10 mouse cellular contexts compared by ENCODE assay signal in genomic region chr7:131846066-131846905, GRCm38 (mm10).
DNase-seq lines count a peak whose midpoint lies in the region; ATAC-seq lines count a peak whose summit lies in the region.
"Had no signal": no experiment of that assay in that cellular context is flagged by ENCODE, and none has a peak within 500 bp of the region (broad histone marks: within the 10 kb centered on the region; RNA-seq: fewer than 3 reads in every experiment).

No protein-coding gene starts in this region.

- no peak for ATAC-seq in neural tube, embryonic 15.5 days (ENCODE audit: low FRiP score)
- no peak for ATAC-seq in hindbrain, embryonic 11.5 days (ENCODE audit: low FRiP score)
- peak; percentile 58; the same call in 1 of the 2 replicates for ATAC-seq in midbrain, embryonic 14.5 days (ENCODE audit: low FRiP score, low TSS enrichment)

- H3K27me3 ChIP-seq in neural tube, embryonic 15.5 days (replicated peaks) = 0 out of 2 replicates have a peak, but pooled peaks cover 7% of the 10 kb centered on the region
- H3K27me3 ChIP-seq in hindbrain, embryonic 11.5 days (ENCODE audit: control insufficient read depth, insufficient read depth, low read length) = 0 out of 2 replicates have a peak, but pooled peaks cover 2% of the 10 kb centered on the region
- peaks cover 6% of the 10 kb centered on the region; the same call in 1 of the 2 replicates for H3K27me3 ChIP-seq in midbrain, embryonic 14.5 days (ENCODE audit: control insufficient read depth, insufficient read depth, low read length)

- no peak overlapping the region for H3K4me2 ChIP-seq in neural tube, embryonic 15.5 days
- H3K4me2 ChIP-seq in hindbrain, embryonic 11.5 days (replicated peaks; ENCODE audit: low read depth, low read length) = no peak overlapping the region
- H3K4me2 ChIP-seq in midbrain, embryonic 14.5 days (ENCODE audit: low read length) = peak overlapping the region; percentile 17

- no peaks in the 10 kb centered on the region for H3K36me3 ChIP-seq in neural tube, embryonic 15.5 days
- no peaks in the 10 kb centered on the region for H3K36me3 ChIP-seq in hindbrain, embryonic 11.5 days (ENCODE audit: control insufficient read depth, insufficient read depth, low read length)
- H3K36me3 ChIP-seq in midbrain, embryonic 14.5 days (ENCODE audit: control insufficient read depth, insufficient read depth, low read length) = no peaks in the 10 kb centered on the region

- no peaks in the 10 kb centered on the region for H3K9me3 ChIP-seq in neural tube, embryonic 15.5 days (replicated peaks)
- H3K9me3 ChIP-seq in hindbrain, embryonic 11.5 days (ENCODE audit: control insufficient read depth, low read length) = no peaks in the 10 kb centered on the region
- H3K9me3 ChIP-seq in midbrain, embryonic 14.5 days (ENCODE audit: control insufficient read depth, low read length) = no peaks in the 10 kb centered on the region

- peak; percentile 17 for DNase-seq in neural tube, embryonic 10.5 days (ENCODE audit: extremely low spot score, low spot score)
- DNase-seq in hindbrain, embryonic 11.5 days (ENCODE audit: low spot score) = peak; percentile 54
- DNase-seq in midbrain, embryonic 14.5 days = peak; percentile 68
- DNase-seq in cerebellum, adult 11 months = no peak
- no peak for DNase-seq in adrenal gland, adult 18-20 months (ENCODE audit: low spot score in 2 of 2)
- no peak for DNase-seq in adrenal gland, postnatal 36 days
- DNase-seq in layer of hippocampus, postnatal 14 days (ENCODE audit: low spot score in 2 of 2) = no peak
- DNase-seq: heart, adult 18-20 months; lung, postnatal 4 days had no signal

- H3K9ac ChIP-seq in neural tube, embryonic 15.5 days (replicated peaks) = no peak overlapping the region
- H3K9ac ChIP-seq in hindbrain, embryonic 11.5 days (ENCODE audit: low read depth, low read length) = no peak overlapping the region
- H3K9ac ChIP-seq in midbrain, embryonic 14.5 days (replicated peaks; ENCODE audit: low read length) = 0 out of 2 replicates have a peak overlapping the region, but pooled peaks have one; percentile 6

- peaks cover 22% of the 10 kb centered on the region for H3K4me1 ChIP-seq in neural tube, embryonic 15.5 days
- 0 out of 2 replicates have a peak, but pooled peaks cover 2% of the 10 kb centered on the region for H3K4me1 ChIP-seq in hindbrain, embryonic 11.5 days (replicated peaks; ENCODE audit: control insufficient read depth, insufficient read depth, low read length)
- peaks cover 13% of the 10 kb centered on the region for H3K4me1 ChIP-seq in midbrain, embryonic 14.5 days (ENCODE audit: control insufficient read depth, insufficient read depth, low read length)

- 34% methylated on average over 20 of the region's 20 CpGs for WGBS in neural tube, embryonic 15.5 days
- 51% methylated on average over 20 of the region's 20 CpGs for WGBS in hindbrain, embryonic 11.5 days
- WGBS in midbrain, embryonic 14.5 days = 20% methylated on average over 20 of the region's 20 CpGs

- no peak overlapping the region for H3K4me3 ChIP-seq in neural tube, embryonic 15.5 days (replicated peaks)
- H3K4me3 ChIP-seq in hindbrain, embryonic 11.5 days (ENCODE audit: low read depth, low read length) = no peak overlapping the region
- H3K4me3 ChIP-seq in midbrain, embryonic 14.5 days (replicated peaks; ENCODE audit: low read depth, low read length) = no peak overlapping the region

- H3K27ac ChIP-seq in neural tube, embryonic 15.5 days (replicated peaks) = no peak overlapping the region
- peak overlapping the region; percentile 30; the same call in 1 of the 2 replicates for H3K27ac ChIP-seq in hindbrain, embryonic 11.5 days (ENCODE audit: low read depth, low read length)
- peak overlapping the region; percentile 66 for H3K27ac ChIP-seq in midbrain, embryonic 14.5 days (replicated peaks; ENCODE audit: low read depth, low read length)

Comparison
In these comparisons a context has a peak if more than half of its experiments do, and no peak if none do; other contexts are left out.
1. DNase-seq: peak in neural tube, embryonic 10.5 days (single experiment), hindbrain, embryonic 11.5 days (single experiment) and midbrain, embryonic 14.5 days (single experiment); none in cerebellum, adult 11 months (single experiment), adrenal gland, adult 18-20 months (0 of 2), adrenal gland, postnatal 36 days (0 of 2) and layer of hippocampus, postnatal 14 days (0 of 2).